Mouse (Mus musculus) embryonic facial prominence, embryonic 10.5 days (tissue): ENCODE results near the gene Kif1c. TPM values are rescaled to one million over a fixed set of nuclear protein-coding genes. Genes with fewer than 3 reads are reported as not detected.

Source experiments
- DNase-seq: peaks from one replicate; pipeline ENCODE4 v3.0.0-alpha.2; 2017; ENCODE audit warnings: low spot score
- H3K27ac ChIP-seq: fragments of 300-500 bp; sonication (generic); replicated peaks from 2 replicates; pipeline ENCODE4 v1.5.1; 2016; ENCODE audit warnings: mild to moderate bottlenecking
- H3K27me3 ChIP-seq: fragments of 300-500 bp; sonication (generic); replicated peaks from 2 replicates; pipeline ENCODE4 v1.6.1; 2016; ENCODE audit warnings: low read depth, mild to moderate bottlenecking; ENCODE audit not compliant: poor library complexity, severe bottlenecking
- H3K36me3 ChIP-seq: fragments of 300-500 bp; sonication (generic); replicated peaks from 2 replicates; pipeline ENCODE4 v1.6.1; 2016; ENCODE audit warnings: mild to moderate bottlenecking, moderate library complexity
- H3K4me1 ChIP-seq: fragments of 300-500 bp; sonication (generic); 2 replicates; pipeline ENCODE4 v1.6.1; 2016
- H3K4me3 ChIP-seq: fragments of 300-500 bp; sonication (generic); 2 replicates; pipeline ENCODE4 v1.5.1; 2016; ENCODE audit warnings: mild to moderate bottlenecking, moderate library complexity
- H3K9me3 ChIP-seq: fragments of 300-500 bp; sonication (generic); 2 replicates; pipeline ENCODE4 v1.6.1; 2016; ENCODE audit warnings: mild to moderate bottlenecking
- WGBS: fragments of 180-500 bp; shearing (Covaris S2); methylation state at CpG from one replicate; pipeline ENCODE4 v1.1.7; 2016; 5-methylcytosine and 5-hydroxymethylcytosine counted together
- polyA plus RNA-seq: library from polyadenylated mRNA; unstranded; fragments of >200 nt; fragmentation: Nextera tagmentation; extraction: Ambion mirVana; gene quantifications from 2 replicates; pipeline ENCODE4 v1.2.1, GENCODE M21; 2016

Gene Kif1c
- polyA plus RNA-seq, 1 experiment from 2014 or later, result 1.6 TPM

GRCm38 (mm10) chr11:70711026-70711425 is 10.7 kb downstream of the Kif1c start:
- H3K4me3 ChIP-seq, result no peak overlapping the region
- WGBS, result 93% methylated on average over 10 of the region's 10 CpGs
- H3K4me1 ChIP-seq, result no peaks in the 10 kb centered on the region
- DNase-seq, result no peak
- no peaks in the 10 kb centered on the region for H3K9me3 ChIP-seq
- peaks cover 90% of the 10 kb centered on the region for H3K36me3 ChIP-seq
- no peak overlapping the region for H3K27ac ChIP-seq
- no peaks in the 10 kb centered on the region for H3K27me3 ChIP-seq

- WGBS, result 83% methylated on average over 6 of the region's 6 CpGs
- Histone ChIP-seq H3K27me3 (no peaks in the 10 kb centered on the region), H3K9me3 (no peaks in the 10 kb centered on the region), H3K36me3 (peaks cover 90% of the 10 kb centered on the region), H3K27ac (no peak overlapping the region), H3K4me3 (no peak overlapping the region), H3K4me1 (no peaks in the 10 kb centered on the region)
- DNase-seq, result no peak
These were observed 12.9 kb downstream of the Kif1c start for GRCm38 (mm10) chr11:70713222-70713621.

- no peak overlapping the region for H3K27ac ChIP-seq
- H3K9me3 ChIP-seq, result no peaks in the 10 kb centered on the region
- H3K4me1 ChIP-seq, result no peaks in the 10 kb centered on the region
- H3K4me3 ChIP-seq, result no peak overlapping the region
- no peaks in the 10 kb centered on the region for H3K27me3 ChIP-seq
- WGBS, result 91% methylated on average over 6 of the region's 6 CpGs
- DNase-seq, result no peak
- H3K36me3 ChIP-seq, result peaks cover 90% of the 10 kb centered on the region
These were observed 15.5 kb downstream of the Kif1c start for GRCm38 (mm10) chr11:70715832-70716231.

- 71% methylated on average over 5 of the region's 5 CpGs for WGBS
- no peak overlapping the region for H3K4me3 ChIP-seq
- H3K36me3 ChIP-seq, result peaks cover 90% of the 10 kb centered on the region
These were observed 18.1 kb downstream of the Kif1c start for GRCm38 (mm10) chr11:70718481-70718880.

GRCm38 (mm10) chr11:70720567-70720966 is 20.2 kb downstream of the Kif1c start:
- H3K4me3 ChIP-seq, result no peak overlapping the region
- H3K4me1 ChIP-seq, result no peaks in the 10 kb centered on the region
- H3K27me3 ChIP-seq, result no peaks in the 10 kb centered on the region
- H3K9me3 ChIP-seq, result no peaks in the 10 kb centered on the region
- WGBS, result 92% methylated on average over 3 of the region's 3 CpGs
- DNase-seq, result no peak
- H3K27ac ChIP-seq, result no peak overlapping the region
- peaks cover 100% of the 10 kb centered on the region for H3K36me3 ChIP-seq

More at GRCm38 (mm10) chr11:70718481-70718880, 18.1 kb downstream of the Kif1c start:
- Histone ChIP-seq H3K4me1 (no peaks in the 10 kb centered on the region), H3K27me3 (no peaks in the 10 kb centered on the region), H3K27ac (no peak overlapping the region), H3K9me3 (no peaks in the 10 kb centered on the region)
- no peak for DNase-seq

- no peak overlapping the region for H3K27ac ChIP-seq
- no peak for DNase-seq
- H3K4me3 ChIP-seq, result no peak overlapping the region
- peaks cover 100% of the 10 kb centered on the region for H3K36me3 ChIP-seq
- no peaks in the 10 kb centered on the region for H3K9me3 ChIP-seq
- no peaks in the 10 kb centered on the region for H3K4me1 ChIP-seq
- no peaks in the 10 kb centered on the region for H3K27me3 ChIP-seq
- WGBS, result 94% methylated on average over 3 of the region's 3 CpGs
These were observed 20.7 kb downstream of the Kif1c start for GRCm38 (mm10) chr11:70721072-70721471.

- H3K4me1 ChIP-seq, result no peaks in the 10 kb centered on the region
- no peak overlapping the region for H3K4me3 ChIP-seq
- peaks cover 100% of the 10 kb centered on the region for H3K36me3 ChIP-seq
- no peaks in the 10 kb centered on the region for H3K27me3 ChIP-seq
- 97% methylated on average over 9 of the region's 9 CpGs for WGBS
- DNase-seq, result no peak
- H3K27ac ChIP-seq, result no peak overlapping the region
- no peaks in the 10 kb centered on the region for H3K9me3 ChIP-seq
These were observed 24.4 kb downstream of the Kif1c start for GRCm38 (mm10) chr11:70724706-70725105.

- Histone ChIP-seq H3K4me3 (no peak overlapping the region), H3K36me3 (peaks cover 83% of the 10 kb centered on the region), H3K27ac (no peak overlapping the region), H3K9me3 (no peaks in the 10 kb centered on the region), H3K27me3 (no peaks in the 10 kb centered on the region), H3K4me1 (no peaks in the 10 kb centered on the region)
- WGBS, result 91% methylated on average over 2 of the region's 2 CpGs
- no peak for DNase-seq
These were observed 26.2 kb downstream of the Kif1c start for GRCm38 (mm10) chr11:70726585-70726984.

GRCm38 (mm10) chr11:70727385-70727784 is 27.0 kb downstream of the Kif1c start:
- WGBS, result 85% methylated on average over 5 of the region's 5 CpGs
- no peaks in the 10 kb centered on the region for H3K9me3 ChIP-seq
- H3K4me3 ChIP-seq, result no peak overlapping the region
- H3K4me1 ChIP-seq, result no peaks in the 10 kb centered on the region
- H3K27ac ChIP-seq, result no peak overlapping the region
- no peaks in the 10 kb centered on the region for H3K27me3 ChIP-seq
- no peak for DNase-seq
- peaks cover 75% of the 10 kb centered on the region for H3K36me3 ChIP-seq

GRCm38 (mm10) chr11:70730427-70731038 is 30.2 kb downstream of the Kif1c start:
- DNase-seq, result no peak
- Histone ChIP-seq H3K9me3 (no peaks in the 10 kb centered on the region), H3K4me3 (no peak overlapping the region), H3K27me3 (no peaks in the 10 kb centered on the region), H3K36me3 (peaks cover 44% of the 10 kb centered on the region), H3K4me1 (no peaks in the 10 kb centered on the region; the same call in 1 of the 2 replicates), H3K27ac (no peak overlapping the region)
- 85% methylated on average over 9 of the region's 9 CpGs for WGBS

GRCm38 (mm10) chr11:70731178-70731577 is 30.8 kb downstream of the Kif1c start:
- no peaks in the 10 kb centered on the region; the same call in 1 of the 2 replicates for H3K4me1 ChIP-seq
- DNase-seq, result no peak
- 73% methylated on average over 5 of the region's 5 CpGs for WGBS
- H3K36me3 ChIP-seq, result peaks cover 37% of the 10 kb centered on the region
- no peak overlapping the region for H3K27ac ChIP-seq
- no peaks in the 10 kb centered on the region for H3K9me3 ChIP-seq
- no peak overlapping the region for H3K4me3 ChIP-seq
- no peaks in the 10 kb centered on the region for H3K27me3 ChIP-seq

- peaks cover 17% of the 10 kb centered on the region for H3K36me3 ChIP-seq
- WGBS, result 60% methylated on average over 5 of the region's 5 CpGs
- H3K27me3 ChIP-seq, result no peaks in the 10 kb centered on the region
- no peak overlapping the region for H3K27ac ChIP-seq
- H3K9me3 ChIP-seq, result no peaks in the 10 kb centered on the region
- DNase-seq, result no peak
- H3K4me3 ChIP-seq, result no peak overlapping the region
- H3K4me1 ChIP-seq, result no peaks in the 10 kb centered on the region; the same call in 1 of the 2 replicates
These were observed 32.9 kb downstream of the Kif1c start for GRCm38 (mm10) chr11:70733256-70733655.

- no peak for DNase-seq
- no peak overlapping the region for H3K27ac ChIP-seq
These were observed 37.4 kb downstream of the Kif1c start for GRCm38 (mm10) chr11:70737749-70738148.

More at GRCm38 (mm10) chr11:70737749-70738148, 37.4 kb downstream of the Kif1c start:
- Histone ChIP-seq H3K4me1 (peaks cover 6% of the 10 kb centered on the region; the same call in 1 of the 2 replicates), H3K36me3 (no peaks in the 10 kb centered on the region), H3K9me3 (no peaks in the 10 kb centered on the region), H3K27me3 (no peaks in the 10 kb centered on the region), H3K4me3 (no peak overlapping the region)
- 73% methylated on average over 5 of the region's 5 CpGs for WGBS
